Mouse (Mus musculus) megakaryocyte, embryonic 14.5 days (primary cell): ENCODE data around the gene Vsig10.

Source experiments
- FLI1 ChIP-seq: IDR thresholded peaks from 2 replicates; pipeline ENCODE4 v1.6.1; 2012; ENCODE audit warnings: low read length, inconsistent platforms, mixed read lengths
- GATA1 ChIP-seq: IDR thresholded peaks from 3 replicates; pipeline ENCODE4 v1.6.1; 2012; ENCODE audit warnings: mixed read lengths, low read length, inconsistent platforms, borderline replicate concordance

- TF ChIP-seq GATA1: no peak
- TF ChIP-seq FLI1: no peak
Measured at GRCm38 (mm10) chr5:117338503-117338902, 19.6 kb downstream of the Vsig10 start.
